Comparison of ENCODE assay signal across 32 mouse cellular contexts in the genomic region with DNA sequence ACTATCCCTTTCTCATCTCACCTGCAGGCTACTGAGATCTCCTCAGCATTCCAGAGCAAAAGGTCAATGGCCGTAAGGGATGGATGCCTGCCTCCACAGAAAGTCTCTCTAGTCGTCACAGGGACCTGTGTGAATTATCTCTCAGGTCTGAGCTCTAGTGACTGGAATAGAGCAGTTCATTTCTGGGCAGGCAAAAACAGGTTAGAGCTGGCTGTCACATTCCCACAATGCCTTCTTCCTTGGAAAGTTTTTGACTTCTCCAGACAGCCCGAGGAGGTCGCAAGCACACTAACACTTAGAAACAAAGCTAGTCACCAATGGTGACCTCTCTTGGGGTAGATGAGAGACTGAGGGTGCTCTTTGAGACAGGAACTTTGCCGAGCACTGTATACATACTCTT. TPM values are rescaled to one million over a fixed set of nuclear protein-coding genes. Genes with fewer than 3 reads are reported as not detected.
"Had no signal": no experiment of that assay in that cellular context is flagged by ENCODE, and none has a peak within 500 bp of the region (broad histone marks: within the 10 kb centered on the region; RNA-seq: fewer than 3 reads in every experiment).

No protein-coding gene starts in this region.

- H3K27me3 ChIP-seq: neural tube, embryonic 12.5 days; neural tube, embryonic 15.5 days had no signal

- H3K4me2 ChIP-seq: liver, embryonic 13.5 days had no signal

- DNase-seq: kidney, adult 8-10 months; kidney, postnatal 10 days; kidney, postnatal 36 days; layer of hippocampus, postnatal 36 days; liver, embryonic 13.5 days; lung, adult 2 months; lung, postnatal 14 days; lung, postnatal 4 days; right cerebral cortex, adult 18-20 months; right cerebral cortex, postnatal 14 days; right cerebral cortex, postnatal 4 days; thymus, adult 18-20 months; thymus, postnatal 36 days had no signal

- H3K4me3 ChIP-seq: kidney, embryonic 15.5 days; left cerebral cortex, adult 2 months; liver, embryonic 13.5 days; neural tube, embryonic 12.5 days had no signal

- H3K4me1 ChIP-seq: liver, embryonic 13.5 days had no signal

- H3K36me3 ChIP-seq: kidney, embryonic 15.5 days; liver, embryonic 13.5 days; neural tube, embryonic 12.5 days; neural tube, embryonic 15.5 days had no signal

- H3K27ac ChIP-seq: kidney, embryonic 15.5 days; left cerebral cortex, adult 2 months; liver, embryonic 13.5 days; stomach, postnatal 0 days had no signal

- H3K9me3 ChIP-seq: kidney, embryonic 15.5 days; liver, embryonic 13.5 days; neural tube, embryonic 12.5 days; neural tube, embryonic 15.5 days had no signal

- H3K9ac ChIP-seq: kidney, embryonic 15.5 days; liver, embryonic 13.5 days; neural tube, embryonic 12.5 days; neural tube, embryonic 15.5 days had no signal

RNA-seq across cellular contexts. Expression of a gene that starts 13.3 kb away (rescaled TPM):
- total RNA-seq: megakaryocyte-erythroid progenitor cell, adult 5-6 weeks had no signal

RNA-seq across cellular contexts. Expression of a gene that starts 48.4 kb away (rescaled TPM):
- total RNA-seq: layer of hippocampus, adult 8-10 months; layer of hippocampus, postnatal 10 days; layer of hippocampus, postnatal 36 days; left cerebral cortex, adult 2 months; left cerebral cortex, postnatal 10 days; left cerebral cortex, postnatal 36 days; liver, adult 2 months; megakaryocyte progenitor cell, adult 5-6 weeks; megakaryocyte-erythroid progenitor cell, adult 5-6 weeks had no signal
- polyA plus RNA-seq: kidney, embryonic 15.5 days; limb, embryonic 11.5 days; limb, embryonic 14.5 days; liver, adult 2 months; liver, embryonic 13.5 days; liver, embryonic 16.5 days; lung, adult 2 months; lung, embryonic 16.5 days; midbrain, embryonic 11.5 days; neural tube, embryonic 12.5 days; neural tube, embryonic 15.5 days; stomach, embryonic 14.5 days; stomach, postnatal 0 days; urinary bladder, adult 2 months had no signal
